Mouse (Mus musculus) cortical plate, adult 2 months (tissue): Measurements from ENCODE around the gene Pole3.

ENCODE experiments used
- CTCF ChIP-seq: fragments of 200-500 bp; IDR thresholded peaks from 2 replicates; pipeline ENCODE4 v1.5.1; 2011; ENCODE audit warnings: mild to moderate bottlenecking, control low read depth, low read length; ENCODE audit not compliant: insufficient read depth; ENCODE audit errors: extremely low read depth
- POLR2A ChIP-seq: fragments of 200-500 bp; IDR thresholded peaks from 2 replicates; pipeline ENCODE4 v1.6.1; 2011; ENCODE audit warnings: mild to moderate bottlenecking, low read length, control low read depth; ENCODE audit not compliant: insufficient read depth; ENCODE audit errors: extremely low read depth

- TF ChIP-seq CTCF (no peak), POLR2A (no peak)
Measured at GRCm38 (mm10) chr4:62562006-62562405, 37.1 kb upstream of the Pole3 start.
